Mouse (Mus musculus): ENCODE results near the gene Vps13d.

DNA sequence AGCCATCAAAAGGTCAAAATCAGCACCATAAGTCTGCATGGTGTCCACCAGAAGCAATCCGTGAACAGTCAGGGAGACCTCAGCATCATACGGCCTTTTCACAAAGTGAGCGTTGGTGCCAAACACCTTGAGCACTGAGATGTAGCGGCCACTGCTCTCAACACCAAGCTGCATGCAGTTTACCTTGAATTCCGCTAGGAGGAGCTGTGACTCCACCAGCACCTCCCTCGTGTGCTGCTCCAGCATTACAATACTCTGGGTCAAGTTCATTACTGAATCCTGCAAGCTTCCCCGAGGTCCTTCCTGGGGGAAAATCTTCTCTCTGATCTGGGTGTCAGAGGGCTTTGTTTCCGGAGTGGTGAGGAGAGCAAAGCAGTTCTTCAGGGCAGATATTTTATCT is 38.8 kb downstream of the Vps13d start:
- TF ChIP-seq CTCF (IDR thresholded peaks at IDR 0.05; ENCODE audit: low read depth) (peak; percentile 93), EP300 (IDR thresholded peaks at IDR 0.05; ENCODE audit: low read depth) (no peak)
